Mouse (Mus musculus): ENCODE measurements around the gene Mgat3.

- TF ChIP-seq CTCF (IDR thresholded peaks at IDR 0.05; ENCODE audit: low read depth) (no peak), EP300 (optimal IDR thresholded peaks at IDR 0.05) (no peak)
Measured at GRCm38 (mm10) chr15:80192246-80192585, 18.7 kb downstream of the Mgat3 start.
